Mouse (Mus musculus) limb, embryonic 13.5 days (tissue): ENCODE measurements around the gene Srpk2. TPM values are rescaled to one million over a fixed set of nuclear protein-coding genes. Genes with fewer than 3 reads are reported as not detected.

Experiments used
- ATAC-seq: fragments of 200-750 bp; cut with Nextera tagmentation; 2 replicates; pipeline ENCODE4 v1.8.0; 2017; ENCODE audit warnings: low read depth, moderate number of reproducible peaks, moderate TSS enrichment; ENCODE audit not compliant: low FRiP score
- H3K27ac ChIP-seq: fragments of 300-500 bp; sonication (generic); 2 replicates; pipeline ENCODE4 v1.5.1; 2015; ENCODE audit warnings: inconsistent platforms, mild to moderate bottlenecking, moderate library complexity
- H3K27me3 ChIP-seq: fragments of 300-500 bp; sonication (generic); 2 replicates; pipeline ENCODE4 v1.6.1; 2015; ENCODE audit warnings: mild to moderate bottlenecking, inconsistent platforms
- H3K36me3 ChIP-seq: fragments of 300-500 bp; sonication (generic); 2 replicates; pipeline ENCODE4 v1.6.1; 2015; ENCODE audit warnings: inconsistent platforms, mild to moderate bottlenecking, moderate library complexity
- H3K4me1 ChIP-seq: fragments of 300-500 bp; sonication (generic); 2 replicates; pipeline ENCODE4 v1.6.1; 2015; ENCODE audit warnings: inconsistent platforms
- H3K4me2 ChIP-seq: fragments of 300-500 bp; sonication (generic); replicated peaks from 2 replicates; pipeline ENCODE4 v1.6.1; 2015; ENCODE audit warnings: inconsistent platforms, mild to moderate bottlenecking, moderate library complexity
- H3K4me3 ChIP-seq: fragments of 300-500 bp; sonication (generic); 2 replicates; pipeline ENCODE4 v1.5.1; 2015; ENCODE audit warnings: moderate library complexity, mild to moderate bottlenecking, inconsistent platforms
- H3K9ac ChIP-seq: fragments of 300-500 bp; sonication (generic); 2 replicates; pipeline ENCODE4 v1.6.1; 2015; ENCODE audit warnings: mild to moderate bottlenecking, inconsistent platforms
- H3K9me3 ChIP-seq: fragments of 300-500 bp; sonication (generic); 2 replicates; pipeline ENCODE4 v1.6.1; 2016; ENCODE audit warnings: inconsistent platforms
- WGBS: fragments of 180-500 bp; shearing (Covaris S2); methylation state at CpG from one replicate; pipeline ENCODE4 v1.1.7; 2015; 5-methylcytosine and 5-hydroxymethylcytosine counted together
- polyA plus RNA-seq: library from polyadenylated mRNA; unstranded; fragments of >200 nt; fragmentation: Nextera tagmentation; extraction: Ambion mirVana; gene quantifications from 2 replicates; pipeline ENCODE4 v1.2.1, GENCODE M21; 2015

Gene Srpk2
- polyA plus RNA-seq, 1 experiment from 2014 or later, result 73.7 TPM

GRCm38 (mm10) chr5:23535692-23536091, 148.7 kb downstream of the Srpk2 start:
- no peaks in the 10 kb centered on the region for H3K9me3 ChIP-seq
- no peak overlapping the region for H3K4me2 ChIP-seq
- no peaks in the 10 kb centered on the region for H3K4me1 ChIP-seq
- 91% methylated on average over 7 of the region's 7 CpGs for WGBS
- no peak overlapping the region for H3K4me3 ChIP-seq
- no peak overlapping the region for H3K9ac ChIP-seq
- no peak overlapping the region for H3K27ac ChIP-seq
- peaks cover 54% of the 10 kb centered on the region for H3K36me3 ChIP-seq
- no peak for ATAC-seq
- no peaks in the 10 kb centered on the region for H3K27me3 ChIP-seq

- 87% methylated on average over 7 of the region's 7 CpGs for WGBS
- ATAC-seq, result no peak
- Histone ChIP-seq H3K27ac (no peak overlapping the region), H3K4me3 (no peak overlapping the region), H3K4me2 (no peak overlapping the region), H3K4me1 (no peaks in the 10 kb centered on the region), H3K9me3 (no peaks in the 10 kb centered on the region), H3K9ac (no peak overlapping the region), H3K27me3 (no peaks in the 10 kb centered on the region), H3K36me3 (peaks cover 25% of the 10 kb centered on the region)
Observed at GRCm38 (mm10) chr5:23531541-23532096, 152.8 kb downstream of the Srpk2 start.

DNA sequence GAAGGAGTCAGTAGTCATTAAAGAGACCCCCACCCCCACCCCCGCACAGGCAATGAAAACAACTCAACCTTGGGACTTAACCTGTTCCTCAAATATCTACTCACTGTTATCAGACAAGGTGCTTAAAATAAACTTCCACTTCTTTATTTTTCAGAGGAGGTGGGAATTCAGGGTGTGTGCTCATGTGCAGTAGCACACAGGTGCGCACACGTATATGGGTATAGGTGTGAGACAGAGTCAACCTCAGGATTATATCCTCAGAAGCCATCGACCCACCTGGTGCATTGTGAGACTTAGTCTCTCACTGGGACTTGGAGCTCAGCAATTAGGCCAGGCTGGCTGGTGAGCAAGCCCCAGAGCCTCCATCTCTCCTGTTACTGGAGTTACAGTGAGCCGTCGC, 153.3 kb downstream of the Srpk2 start:
- 96% methylated on average over 6 of the region's 6 CpGs for WGBS
- Histone ChIP-seq H3K27ac (no peak overlapping the region), H3K9me3 (no peaks in the 10 kb centered on the region), H3K4me2 (no peak overlapping the region), H3K27me3 (no peaks in the 10 kb centered on the region), H3K4me1 (no peaks in the 10 kb centered on the region), H3K36me3 (peaks cover 26% of the 10 kb centered on the region), H3K4me3 (no peak overlapping the region), H3K9ac (no peak overlapping the region)
- no peak for ATAC-seq

GRCm38 (mm10) chr5:23524621-23525020, 159.8 kb downstream of the Srpk2 start:
- Histone ChIP-seq H3K4me2 (no peak overlapping the region), H3K36me3 (peaks cover 58% of the 10 kb centered on the region), H3K4me1 (no peaks in the 10 kb centered on the region), H3K27me3 (no peaks in the 10 kb centered on the region), H3K9ac (no peak overlapping the region), H3K9me3 (no peaks in the 10 kb centered on the region), H3K4me3 (no peak overlapping the region), H3K27ac (no peak overlapping the region)
- no peak for ATAC-seq
- WGBS, result 75% methylated on average over 3 of the region's 3 CpGs

DNA sequence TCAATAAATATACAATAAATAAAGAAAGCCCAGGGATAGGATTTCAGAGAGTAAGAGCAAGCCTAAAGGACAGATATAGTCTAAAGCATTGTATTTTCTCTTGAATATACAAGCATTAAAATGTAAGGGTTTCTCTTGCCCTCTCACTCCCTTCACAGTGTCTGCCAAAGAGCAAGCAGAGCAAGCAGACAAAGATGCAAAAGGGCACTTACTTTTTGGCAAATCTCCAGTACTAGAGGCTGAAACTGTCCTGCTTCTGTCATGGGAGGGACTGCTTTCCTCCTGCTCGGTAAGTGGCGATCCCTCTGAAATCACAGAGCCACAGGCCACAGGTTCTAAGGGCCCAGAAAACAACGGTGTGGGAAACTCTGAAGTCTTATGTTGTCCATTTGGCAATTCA, 160.5 kb downstream of the Srpk2 start:
- no peaks in the 10 kb centered on the region for H3K9me3 ChIP-seq
- 0 out of 2 replicates have a peak, but pooled peaks cover 2% of the 10 kb centered on the region for H3K4me1 ChIP-seq
- H3K4me2 ChIP-seq, result no peak overlapping the region
- 86% methylated on average over 3 of the region's 3 CpGs for WGBS
- no peak overlapping the region for H3K4me3 ChIP-seq
- ATAC-seq, result no peak
- no peak overlapping the region for H3K9ac ChIP-seq
- H3K36me3 ChIP-seq, result peaks cover 63% of the 10 kb centered on the region
- H3K27ac ChIP-seq, result no peak overlapping the region
- no peaks in the 10 kb centered on the region for H3K27me3 ChIP-seq

- no peak for ATAC-seq
- Histone ChIP-seq H3K4me1 (0 out of 2 replicates have a peak, but pooled peaks cover 3% of the 10 kb centered on the region), H3K36me3 (peaks cover 68% of the 10 kb centered on the region), H3K9me3 (no peaks in the 10 kb centered on the region), H3K4me2 (no peak overlapping the region), H3K27ac (no peak overlapping the region), H3K4me3 (no peak overlapping the region), H3K9ac (no peak overlapping the region), H3K27me3 (no peaks in the 10 kb centered on the region)
- 44% methylated on average over 1 of the region's 1 CpGs for WGBS
Observed at GRCm38 (mm10) chr5:23521645-23522044, 162.8 kb downstream of the Srpk2 start.

GRCm38 (mm10) chr5:23519679-23520078, 164.7 kb downstream of the Srpk2 start:
- no peak overlapping the region for H3K4me2 ChIP-seq
- 91% methylated on average over 3 of the region's 3 CpGs for WGBS
- H3K4me1 ChIP-seq, result 0 out of 2 replicates have a peak, but pooled peaks cover 3% of the 10 kb centered on the region
- H3K27ac ChIP-seq, result no peak overlapping the region
- ATAC-seq, result no peak
- H3K9ac ChIP-seq, result no peak overlapping the region
- H3K4me3 ChIP-seq, result no peak overlapping the region
- H3K27me3 ChIP-seq, result no peaks in the 10 kb centered on the region
- no peaks in the 10 kb centered on the region for H3K9me3 ChIP-seq
- H3K36me3 ChIP-seq, result peaks cover 67% of the 10 kb centered on the region

GRCm38 (mm10) chr5:23518673-23519072, 165.7 kb downstream of the Srpk2 start:
- no peak overlapping the region for H3K27ac ChIP-seq
- H3K36me3 ChIP-seq, result peaks cover 67% of the 10 kb centered on the region

DNA sequence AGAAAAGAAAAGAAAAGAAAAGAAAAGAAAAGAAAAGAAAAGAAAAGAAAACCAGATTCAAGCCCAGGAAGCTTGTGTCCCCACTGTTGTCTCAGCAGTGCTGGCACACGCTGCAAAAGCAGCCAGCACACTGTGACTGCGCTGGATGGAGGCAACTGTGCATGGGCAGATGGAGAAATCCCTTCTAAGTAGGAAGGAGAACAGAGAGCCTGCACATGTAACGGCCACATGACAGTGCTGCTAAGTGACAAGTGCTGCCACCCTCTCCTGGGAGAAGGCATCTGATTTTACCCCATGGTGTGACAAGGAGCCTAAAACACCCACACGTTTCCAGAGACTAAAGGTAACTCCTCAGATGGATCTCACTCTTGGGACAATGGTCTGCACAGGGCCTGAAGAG, 166.6 kb downstream of the Srpk2 start:
- Histone ChIP-seq H3K36me3 (peaks cover 71% of the 10 kb centered on the region), H3K9ac (no peak overlapping the region), H3K4me1 (0 out of 2 replicates have a peak, but pooled peaks cover 3% of the 10 kb centered on the region), H3K4me2 (no peak overlapping the region), H3K4me3 (no peak overlapping the region), H3K9me3 (no peaks in the 10 kb centered on the region), H3K27ac (no peak overlapping the region), H3K27me3 (no peaks in the 10 kb centered on the region)
- WGBS, result 91% methylated on average over 4 of the region's 4 CpGs
- ATAC-seq, result no peak

More at GRCm38 (mm10) chr5:23518673-23519072, 165.7 kb downstream of the Srpk2 start:
- no peak overlapping the region for H3K4me2 ChIP-seq
- 0 out of 2 replicates have a peak, but pooled peaks cover 3% of the 10 kb centered on the region for H3K4me1 ChIP-seq
- no peaks in the 10 kb centered on the region for H3K27me3 ChIP-seq
- peak; percentile 48; the same call in 1 of the 2 replicates for ATAC-seq
- no peaks in the 10 kb centered on the region for H3K9me3 ChIP-seq
- no peak overlapping the region for H3K9ac ChIP-seq
- H3K4me3 ChIP-seq, result no peak overlapping the region
- WGBS, result 64% methylated on average over 3 of the region's 3 CpGs

GRCm38 (mm10) chr5:23516962-23517361, 167.5 kb downstream of the Srpk2 start:
- Histone ChIP-seq H3K27ac (no peak overlapping the region), H3K27me3 (no peaks in the 10 kb centered on the region), H3K36me3 (peaks cover 68% of the 10 kb centered on the region), H3K9ac (no peak overlapping the region), H3K4me1 (0 out of 2 replicates have a peak, but pooled peaks cover 3% of the 10 kb centered on the region), H3K9me3 (no peaks in the 10 kb centered on the region), H3K4me2 (no peak overlapping the region), H3K4me3 (no peak overlapping the region)
- ATAC-seq, result no peak
- WGBS, result 83% methylated on average over 3 of the region's 3 CpGs

- Histone ChIP-seq H3K27ac (no peak overlapping the region), H3K4me3 (no peak overlapping the region), H3K9me3 (no peaks in the 10 kb centered on the region), H3K27me3 (no peaks in the 10 kb centered on the region), H3K9ac (no peak overlapping the region), H3K4me2 (no peak overlapping the region), H3K36me3 (peaks cover 72% of the 10 kb centered on the region), H3K4me1 (0 out of 2 replicates have a peak, but pooled peaks cover 3% of the 10 kb centered on the region)
- 90% methylated on average over 10 of the region's 10 CpGs for WGBS
- ATAC-seq, result no peak
Observed at GRCm38 (mm10) chr5:23515038-23515437, 169.4 kb downstream of the Srpk2 start.

GRCm38 (mm10) chr5:23513468-23513867, 170.9 kb downstream of the Srpk2 start:
- WGBS, result 93% methylated on average over 13 of the region's 13 CpGs
- Histone ChIP-seq H3K27me3 (no peaks in the 10 kb centered on the region), H3K9me3 (no peaks in the 10 kb centered on the region), H3K27ac (no peak overlapping the region), H3K36me3 (peaks cover 82% of the 10 kb centered on the region), H3K9ac (no peak overlapping the region), H3K4me3 (no peak overlapping the region), H3K4me1 (no peaks in the 10 kb centered on the region), H3K4me2 (no peak overlapping the region)
- ATAC-seq, result no peak

DNA sequence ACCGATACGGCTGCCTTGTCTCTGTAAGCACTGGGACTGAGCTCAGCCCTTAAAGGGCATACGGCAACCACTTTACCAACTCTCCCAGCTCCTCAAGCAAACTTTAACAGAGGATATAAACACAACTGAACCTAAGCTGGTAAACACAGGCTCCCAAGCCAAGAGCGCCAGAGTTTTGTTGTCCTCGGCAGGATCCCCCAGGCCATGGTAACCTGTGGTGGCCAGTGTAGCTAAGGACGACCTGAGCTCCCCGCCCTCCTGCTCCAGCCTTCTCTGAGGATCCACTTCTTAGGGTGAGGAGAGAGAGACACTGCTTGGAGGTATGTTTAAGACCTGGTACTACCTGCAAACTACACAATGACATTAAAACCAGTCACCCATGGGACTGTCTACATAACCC, 171.9 kb downstream of the Srpk2 start:
- WGBS, result 89% methylated on average over 7 of the region's 7 CpGs
- Histone ChIP-seq H3K27me3 (no peaks in the 10 kb centered on the region), H3K36me3 (peaks cover 82% of the 10 kb centered on the region), H3K9ac (no peak overlapping the region), H3K4me2 (no peak overlapping the region), H3K27ac (no peak overlapping the region), H3K9me3 (no peaks in the 10 kb centered on the region), H3K4me1 (no peaks in the 10 kb centered on the region), H3K4me3 (no peak overlapping the region)
- ATAC-seq, result no peak
